Mouse (Mus musculus) CD4-positive helper T cell, adult 2 months (primary cell): ENCODE measurements at regions not wholly inside any gene's neighbourhood (a gene's known extent, or its start where the extent isn't known, plus 50 kb on each side); places are given as distances from the start of the nearest gene placed in this dataset.
"Not testable (repeated sequence)": the region's sequence is repeated elsewhere in the genome, so short reads cannot be mapped to it uniquely, and the experiment has no call there.

Experiments used
- DNase-seq: peaks from one replicate; pipeline ENCODE4 v3.0.0-alpha.2; 2012; ENCODE audit warnings: low read depth, missing footprints, low spot score

GRCm38 (mm10) chr8:71823655-71824622 lies 57.9 kb upstream of the Zfp709 start:
- not testable (repeated sequence) for DNase-seq

GRCm38 (mm10) chr8:71822749-71823148 lies 59.1 kb upstream of the Zfp709 start:
- not testable (repeated sequence) for DNase-seq

GRCm38 (mm10) chr8:71819936-71820335 lies 61.9 kb upstream of the Zfp709 start:
- DNase-seq: not testable (repeated sequence)

- not testable (repeated sequence) for DNase-seq
Observed at GRCm38 (mm10) chr8:71819381-71819780, 62.4 kb upstream of the Zfp709 start.

DNA sequence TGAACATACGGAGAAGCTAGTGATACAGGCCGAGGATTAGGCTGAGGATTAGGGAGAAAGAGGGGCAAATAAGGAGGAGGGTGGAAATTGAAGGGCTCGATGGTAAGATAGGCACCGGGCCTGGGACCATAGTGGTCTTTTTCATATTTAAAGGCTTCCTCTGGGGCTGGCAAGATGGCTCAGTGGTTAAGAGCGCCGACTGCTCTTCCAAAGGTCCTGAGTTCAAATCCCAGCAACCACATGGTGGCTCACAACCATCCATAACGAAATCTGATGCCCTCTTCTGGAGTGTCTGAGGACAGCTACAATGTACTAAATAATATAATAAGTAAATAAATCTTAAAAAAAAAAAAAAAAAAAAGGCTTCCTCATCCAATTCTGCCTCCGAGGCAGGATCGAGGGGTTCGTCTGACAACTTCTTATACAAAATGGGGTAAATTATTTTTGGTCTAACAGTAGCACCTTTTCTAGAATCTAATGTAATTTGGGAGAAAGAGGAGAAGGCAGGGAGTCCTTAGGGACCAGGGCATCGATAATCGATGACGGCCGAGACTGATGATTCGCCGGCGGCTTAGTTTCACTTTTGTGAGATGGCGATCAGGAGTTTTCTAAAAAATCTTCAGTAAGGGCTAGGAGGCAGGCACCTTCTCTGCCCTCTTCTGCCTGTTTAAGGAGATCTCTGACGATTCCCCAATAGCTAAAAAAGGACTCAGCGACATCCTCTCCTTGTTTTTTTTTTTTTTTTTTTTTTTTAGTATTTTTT lies 65.4 kb upstream of the Zfp709 start:
- not testable (repeated sequence) for DNase-seq

DNA sequence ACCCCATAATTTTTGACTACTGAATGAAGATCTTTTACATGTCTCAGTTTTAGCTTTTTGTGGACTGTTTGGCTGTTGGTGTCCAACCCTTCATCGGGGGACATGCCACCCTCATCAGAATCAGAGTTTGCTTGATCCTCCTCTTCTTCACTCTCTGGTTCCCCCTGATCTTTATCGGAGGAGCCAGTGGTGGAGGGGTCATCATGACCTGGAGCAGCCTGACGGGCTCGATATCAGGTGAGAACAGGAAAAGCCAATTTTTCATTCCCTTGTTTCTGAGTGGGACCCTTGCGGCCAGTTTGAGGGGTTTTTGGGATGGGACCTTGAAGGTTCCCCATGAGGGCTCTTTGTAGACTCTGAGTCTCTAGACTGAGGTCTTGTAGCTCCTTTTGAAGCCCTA lies 66.0 kb upstream of the Zfp709 start:
- peak; percentile 1 for DNase-seq

GRCm38 (mm10) chr8:71814740-71815514 lies 66.9 kb upstream of the Zfp709 start:
- peak; percentile 0 for DNase-seq

- not testable (repeated sequence) for DNase-seq
Observed at GRCm38 (mm10) chr8:71813889-71814288, 67.9 kb upstream of the Zfp709 start.

- not testable (repeated sequence) for DNase-seq
Observed at GRCm38 (mm10) chr8:71813239-71813638, 68.6 kb upstream of the Zfp709 start.

GRCm38 (mm10) chr8:71807788-71808187 lies 74.0 kb upstream of the Zfp709 start:
- DNase-seq: not testable (repeated sequence)

DNA sequence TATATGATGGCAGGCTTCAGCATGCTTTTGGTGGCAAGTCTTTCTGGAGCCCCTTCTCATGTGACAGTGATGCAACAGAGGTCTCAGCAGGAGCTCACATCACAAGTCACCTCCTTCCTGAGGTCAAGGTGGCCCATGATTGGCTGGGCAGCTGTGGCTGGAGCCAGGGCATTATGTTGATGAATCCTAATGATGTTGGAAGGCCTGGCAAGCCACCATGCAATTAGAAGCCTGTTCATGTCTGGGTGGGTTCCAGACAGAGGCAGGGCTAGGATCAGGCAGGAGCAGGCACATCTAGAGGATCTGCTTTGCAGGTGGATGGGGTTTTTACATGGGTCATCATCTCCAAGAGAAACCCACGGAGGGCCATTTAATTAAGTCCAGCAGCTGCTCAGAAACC lies 77.2 kb upstream of the Zfp709 start:
- DNase-seq: not testable (repeated sequence)

GRCm38 (mm10) chr8:71802226-71802625 lies 76.7 kb upstream of the Fcho1 start:
- not testable (repeated sequence) for DNase-seq

GRCm38 (mm10) chr8:71789031-71789460 lies 63.5 kb upstream of the Fcho1 start:
- peak; percentile 17 for DNase-seq

DNA sequence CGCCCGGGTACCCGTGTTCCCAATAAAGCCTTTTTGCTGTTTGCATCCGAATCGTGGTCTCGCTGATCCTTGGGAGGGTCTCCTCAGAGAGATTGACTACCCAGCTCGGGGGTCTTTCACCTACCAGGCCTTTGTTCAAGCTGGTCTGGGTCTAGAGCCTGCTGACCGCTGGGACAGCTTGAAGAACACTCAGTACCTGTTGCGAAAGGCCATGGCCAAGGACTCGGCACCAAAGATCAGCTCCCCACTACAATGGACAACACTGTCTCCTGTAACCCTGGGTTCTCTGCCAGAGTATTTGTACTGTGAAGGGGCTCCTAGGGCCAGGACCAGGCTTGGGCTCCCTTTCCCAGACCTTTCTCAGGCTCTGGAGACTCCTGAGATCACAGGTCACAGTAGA lies 55.1 kb upstream of the Fcho1 start:
- not testable (repeated sequence) for DNase-seq

DNA sequence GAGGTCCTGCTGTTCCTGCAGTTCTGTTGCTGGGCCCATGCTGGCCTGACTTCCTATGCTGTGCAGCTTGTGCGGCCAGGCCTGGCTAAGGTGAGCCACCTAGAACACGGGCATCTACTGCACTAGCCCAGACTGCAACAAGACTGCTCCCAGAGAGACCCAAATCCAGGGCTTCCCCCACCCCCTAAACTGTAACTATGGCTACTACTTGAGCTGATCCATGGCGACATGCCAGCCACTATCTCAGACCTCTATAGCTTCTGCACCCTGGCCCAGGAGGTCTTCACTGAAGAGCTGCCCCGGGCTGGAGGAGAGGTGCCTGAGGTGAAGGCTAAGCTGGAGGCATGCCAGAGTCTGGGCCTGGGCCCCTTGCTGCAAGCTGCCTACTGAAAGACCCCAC lies 54.3 kb upstream of the Fcho1 start:
- not testable (repeated sequence) for DNase-seq

GRCm38 (mm10) chr8:71779380-71779779 lies 53.9 kb upstream of the Fcho1 start:
- DNase-seq: not testable (repeated sequence)

DNA sequence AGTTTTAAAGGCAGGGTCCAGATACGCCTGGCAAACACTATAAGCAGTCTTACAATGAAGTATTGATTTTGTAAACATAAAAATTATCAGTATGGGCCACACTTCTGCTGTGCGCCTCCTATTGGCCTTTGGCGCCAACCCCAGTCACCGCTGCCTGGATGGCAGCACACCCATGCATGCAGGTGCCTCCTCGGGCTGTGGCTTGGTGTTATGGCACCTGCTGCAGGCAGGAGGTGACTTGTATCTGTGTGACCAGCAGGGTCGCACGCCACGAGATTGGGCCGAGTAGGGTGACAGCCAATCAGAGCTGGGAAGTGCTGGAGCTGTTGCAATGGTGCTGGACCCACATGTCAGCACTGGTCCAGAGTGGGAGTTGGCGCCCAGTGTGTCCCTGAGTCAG lies 53.4 kb upstream of the Fcho1 start:
- DNase-seq: no peak
